Mouse (Mus musculus) lung, adult 2 months (tissue): ENCODE measurements around the gene Musk.

Experiments
- CTCF ChIP-seq: fragments of 200-500 bp; IDR thresholded peaks from 2 replicates; pipeline ENCODE4 v1.5.1; 2011; ENCODE audit warnings: mild to moderate bottlenecking, low read length, control low read depth; ENCODE audit not compliant: insufficient read depth
- POLR2A ChIP-seq: fragments of 200-500 bp; IDR thresholded peaks from 2 replicates; pipeline ENCODE4 v1.6.1; 2011; ENCODE audit warnings: low read depth, mild to moderate bottlenecking, control low read depth, low read length, borderline replicate concordance; ENCODE audit errors: extremely low read depth

- TF ChIP-seq CTCF, result no peak
- TF ChIP-seq POLR2A, result no peak
These were observed at the start of gene Musk for GRCm38 (mm10) chr4:58285687-58286086.
